Mouse (Mus musculus) limb, embryonic 11.5 days (tissue): ENCODE measurements at regions not wholly inside any gene's neighbourhood (a gene's known extent, or its start where the extent isn't known, plus 50 kb on each side); places are given as distances from the start of the nearest gene placed in this dataset.
A peak's percentile ranks its signal among the peaks of the same experiment; 100 is the strongest.

Experiments used
- ATAC-seq: fragments of 200-750 bp; cut with Nextera tagmentation; 2 replicates; pipeline ENCODE4 v1.8.0; 2017; ENCODE audit warnings: low read depth; ENCODE audit not compliant: insufficient number of reproducible peaks, low FRiP score, low TSS enrichment
- DNase-seq: peaks from one replicate; pipeline ENCODE4 v3.0.0-alpha.2; 2015; ENCODE audit warnings: low spot score
- H3K27ac ChIP-seq: fragments of 300-500 bp; sonication (generic); replicated peaks from 2 replicates; pipeline ENCODE4 v1.5.1; 2014; ENCODE audit warnings: low read depth, mild to moderate bottlenecking, low read length
- H3K27me3 ChIP-seq: fragments of 300-500 bp; sonication (generic); 2 replicates; pipeline ENCODE4 v1.6.1; 2014; ENCODE audit warnings: mild to moderate bottlenecking, low read length, mixed read lengths; ENCODE audit not compliant: control insufficient read depth, insufficient read depth
- H3K36me3 ChIP-seq: fragments of 300-500 bp; sonication (generic); 2 replicates; pipeline ENCODE4 v1.6.1; 2014; ENCODE audit warnings: mild to moderate bottlenecking, low read length, moderate library complexity, mixed read lengths; ENCODE audit not compliant: control insufficient read depth, insufficient read depth
- H3K4me1 ChIP-seq: fragments of 300-500 bp; sonication (generic); 2 replicates; pipeline ENCODE4 v1.6.1; 2014; ENCODE audit warnings: low read length, mixed read lengths; ENCODE audit not compliant: control insufficient read depth, insufficient read depth
- H3K4me2 ChIP-seq: fragments of 300-500 bp; sonication (generic); 2 replicates; pipeline ENCODE4 v1.6.1; 2014; ENCODE audit warnings: low read depth, mild to moderate bottlenecking, moderate library complexity; ENCODE audit not compliant: severe bottlenecking
- H3K4me3 ChIP-seq: fragments of 300-500 bp; sonication (generic); 2 replicates; pipeline ENCODE4 v1.5.1; 2014; ENCODE audit warnings: low read depth, low read length
- H3K9ac ChIP-seq: fragments of 300-500 bp; sonication (generic); 2 replicates; pipeline ENCODE4 v1.6.1; 2014; ENCODE audit warnings: mild to moderate bottlenecking, low read length
- H3K9me3 ChIP-seq: fragments of 300-500 bp; sonication (generic); 2 replicates; pipeline ENCODE4 v1.6.1; 2016; ENCODE audit warnings: low read length; ENCODE audit not compliant: control insufficient read depth
- WGBS: fragments of 180-500 bp; shearing (Covaris S2); extraction: QIAGEN DNeasy Blood & Tissue Kit; methylation state at CpG from one replicate; pipeline ENCODE4 v1.1.7; 2014; 5-methylcytosine and 5-hydroxymethylcytosine counted together

DNA sequence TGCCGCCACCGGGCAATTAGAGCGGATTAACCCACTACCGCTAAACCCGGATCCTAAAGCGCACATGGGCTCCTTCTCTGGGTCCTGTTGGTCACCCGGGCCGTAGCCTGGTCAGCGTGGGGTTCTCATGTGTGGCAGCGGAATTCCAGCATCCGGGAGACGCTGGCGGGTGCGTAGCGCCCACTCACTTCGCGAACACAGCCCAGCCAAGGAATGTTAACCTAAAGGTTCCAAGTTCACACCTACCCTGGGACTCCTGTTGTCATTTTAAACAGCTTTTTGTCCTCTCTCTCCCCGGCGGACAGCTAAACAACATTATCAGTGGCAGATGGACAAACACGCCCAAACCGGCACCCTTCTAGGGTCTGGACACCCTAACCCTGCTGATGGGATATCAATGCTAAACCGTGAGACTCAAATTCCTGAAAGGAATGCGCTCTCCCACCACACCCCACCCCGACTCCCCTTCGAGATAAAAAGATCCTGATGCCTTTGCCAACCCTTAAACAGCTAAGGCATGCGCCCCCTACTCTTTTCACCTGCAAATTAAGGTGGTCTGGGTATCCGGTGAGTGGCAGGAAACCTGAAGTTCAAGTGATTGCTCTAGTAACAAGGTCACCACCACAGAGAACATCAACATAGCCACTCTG lies 49.8 kb upstream of the Fcgr1 start:
- peaks cover 30% of the 10 kb centered on the region for H3K27me3 ChIP-seq
- no peaks in the 10 kb centered on the region for H3K9me3 ChIP-seq
- no peaks in the 10 kb centered on the region for H3K4me1 ChIP-seq
- no peak overlapping the region for H3K4me3 ChIP-seq
- under 1% methylated on average over 27 of the region's 27 CpGs for WGBS
- H3K4me2 ChIP-seq, result no peak overlapping the region
- no peaks in the 10 kb centered on the region for H3K36me3 ChIP-seq
- H3K9ac ChIP-seq, result no peak overlapping the region
- no peak for ATAC-seq
- DNase-seq, result peak; percentile 21
- no peak overlapping the region for H3K27ac ChIP-seq
